Mouse (Mus musculus) forelimb bud, embryonic 11.5 days (tissue): ENCODE results near the gene Olfr1197.

Experiments
- DNase-seq: peaks from one replicate; pipeline ENCODE4 v3.0.0-alpha.2; 2012; ENCODE audit warnings: low read depth, low spot score

The Olfr1197 gene

DNA sequence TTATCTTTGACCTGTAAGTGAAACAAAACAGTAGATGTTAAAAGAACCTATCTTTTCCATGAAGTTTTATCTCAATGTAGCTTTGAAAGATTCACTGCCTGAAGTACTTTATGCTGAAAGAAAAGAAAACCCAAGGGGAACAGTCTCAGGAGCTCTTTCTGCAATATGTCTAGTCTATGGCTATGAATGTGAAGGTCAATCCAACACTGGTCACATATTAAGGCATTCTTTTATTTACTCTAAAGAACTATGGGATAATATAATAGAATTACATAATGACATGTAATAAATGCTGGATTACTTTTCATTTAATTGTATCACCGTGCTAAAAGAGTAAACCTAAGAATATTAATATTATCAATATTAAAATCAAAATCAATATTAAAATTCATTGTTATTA lies at the start of gene Olfr1197:
Olfr1197 (minus strand) TSS at position 101 of the 400 bp plus-strand sequence.
- no peak for DNase-seq

DNA sequence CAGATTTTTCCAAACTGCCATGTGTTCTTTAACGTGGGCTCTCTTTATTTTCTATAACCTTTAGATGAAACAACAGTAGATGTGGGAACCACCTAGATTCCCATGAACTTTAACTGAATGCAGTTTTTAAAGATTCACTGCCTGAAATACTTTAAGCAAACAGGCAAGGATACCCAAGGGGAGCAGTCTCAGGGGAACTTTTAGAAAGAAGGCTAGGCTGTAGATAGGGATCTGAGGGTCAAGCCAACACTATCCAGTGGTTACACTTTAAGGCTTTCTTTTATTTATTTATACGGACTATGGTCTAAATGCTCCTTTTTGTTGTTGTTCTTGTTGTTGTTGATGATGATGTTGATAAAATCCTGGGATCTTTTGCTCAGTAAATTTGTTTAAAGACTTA lies 38.2 kb upstream of the Olfr1197 start, which contains the start of gene Olfr1200:
Olfr1200 (minus strand) TSS at position 101 of the 400 bp plus-strand sequence.
- DNase-seq: no peak

DNA sequence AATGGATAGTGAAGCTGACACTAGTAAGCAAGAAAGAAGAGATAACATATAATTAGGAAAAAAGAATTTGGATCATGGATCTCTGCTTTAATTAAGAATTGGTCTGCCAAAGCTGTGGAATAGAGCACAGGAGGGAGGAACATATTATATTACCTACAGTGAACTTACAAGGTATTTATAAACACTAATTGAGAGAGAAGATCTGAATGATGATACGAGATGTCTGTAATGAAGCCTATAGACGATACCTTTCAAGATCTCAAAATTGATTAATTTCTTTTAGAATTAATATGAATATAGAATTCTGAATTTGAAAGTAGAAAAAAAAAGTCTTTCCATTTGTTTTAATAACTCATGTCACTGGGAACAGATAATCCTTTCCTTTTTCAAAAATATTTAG lies 28.2 kb upstream of the Olfr1197 start, which contains the start of gene Olfr1199:
Olfr1199 (minus strand) TSS at position 101 of the 400 bp plus-strand sequence.
- DNase-seq: no peak

DNA sequence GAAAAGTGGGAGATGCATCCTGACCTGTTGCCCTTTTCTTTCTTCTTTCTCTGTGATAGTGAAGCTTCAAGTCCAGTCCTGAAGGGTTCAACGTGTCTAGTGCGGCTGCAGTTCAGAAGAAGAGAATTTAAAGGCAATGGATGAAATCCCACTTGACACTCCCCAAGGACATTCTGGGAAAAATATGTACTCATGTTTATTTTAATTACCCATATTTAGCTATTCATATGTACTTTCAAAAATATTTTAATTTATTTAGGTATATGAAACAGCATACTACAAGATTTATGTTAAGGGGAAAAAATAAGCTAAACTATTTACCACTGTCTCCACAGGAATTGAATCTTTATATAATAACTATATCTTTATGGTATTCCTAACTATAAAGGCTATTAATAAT lies 19.1 kb upstream of the Olfr1197 start, which contains the start of gene Olfr1198:
Olfr1198 (minus strand) TSS at position 101 of the 400 bp plus-strand sequence.
- DNase-seq: no peak

DNA sequence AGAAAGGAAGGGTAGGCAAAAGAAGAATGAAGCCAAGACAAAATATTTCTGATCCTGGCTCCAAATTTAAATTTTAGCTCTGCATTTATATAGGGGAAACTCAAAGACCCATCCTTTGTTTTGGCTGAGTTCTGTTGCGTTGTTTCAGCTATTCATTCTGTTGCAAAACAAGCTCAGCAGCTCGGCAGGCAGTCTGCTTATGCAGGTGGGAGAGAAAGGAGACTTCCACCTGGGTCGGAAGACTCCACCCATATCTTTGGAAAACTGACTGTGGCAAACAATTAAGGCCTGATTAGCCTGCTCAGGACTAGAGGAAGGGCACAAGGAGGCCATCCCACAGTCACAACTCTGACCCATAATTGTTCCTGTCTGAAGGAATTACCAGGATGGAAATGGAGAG lies 11.2 kb upstream of the Olfr1197 start:
- DNase-seq: no peak

DNA sequence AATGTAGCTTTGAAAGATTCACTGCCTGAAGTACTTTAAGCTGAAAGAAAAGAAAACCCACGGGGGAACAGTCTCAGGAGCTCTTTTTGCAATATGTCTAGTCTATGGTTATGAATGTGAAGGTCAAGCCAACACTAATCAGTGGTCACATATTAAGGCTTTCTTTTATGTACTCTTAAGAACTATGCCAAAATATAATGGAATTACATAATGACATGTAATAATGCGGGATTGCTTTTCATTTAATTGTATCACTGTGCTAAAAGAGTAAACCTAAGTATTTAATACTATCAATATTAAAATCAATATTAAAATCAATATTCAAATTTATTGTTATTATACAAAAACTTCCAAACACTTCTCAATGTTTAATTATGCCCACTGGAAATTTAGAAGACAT lies 27.7 kb downstream of the Olfr1197 start, which contains the start of gene Olfr1196:
Olfr1196 (minus strand) TSS at position 101 of the 400 bp plus-strand sequence.
- DNase-seq: no peak

DNA sequence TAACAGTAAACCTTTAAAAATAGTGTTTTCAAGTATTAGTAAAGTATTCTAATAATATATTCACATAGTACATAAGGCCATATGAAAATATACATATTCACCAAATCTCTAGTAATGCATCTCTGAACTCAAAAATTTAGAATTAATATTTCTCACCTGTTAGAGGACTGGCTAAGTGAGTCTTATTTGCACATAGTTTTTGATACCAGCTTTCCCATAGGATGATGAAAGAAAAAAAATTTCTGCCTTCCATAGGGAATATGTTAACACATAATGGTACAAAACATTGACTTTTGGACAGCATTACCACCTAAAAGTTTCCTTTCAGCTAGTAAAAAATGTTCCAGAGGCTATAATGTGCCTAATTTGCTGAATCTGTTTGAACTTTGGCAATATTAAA lies 43.1 kb downstream of the Olfr1197 start, which contains the start of gene Olfr1195:
Olfr1195 (minus strand) TSS at position 101 of the 400 bp plus-strand sequence.
- DNase-seq: no peak
